Mouse (Mus musculus): Measurements from ENCODE around the gene Cdk17.

- TF ChIP-seq CTCF (IDR thresholded peaks at IDR 0.05; ENCODE audit: low read depth, low read length) = no peak
- TF ChIP-seq POLR2A (IDR thresholded peaks at IDR 0.05; ENCODE audit: borderline replicate concordance, low read depth, low read length) = no peak
Observed at GRCm38 (mm10) chr10:93261981-93262499, 101.4 kb downstream of the Cdk17 start.

Measured in bone marrow macrophage, adult 2 months (primary cell).